Mouse (Mus musculus): ENCODE data around the gene Fbxo31.

DNA sequence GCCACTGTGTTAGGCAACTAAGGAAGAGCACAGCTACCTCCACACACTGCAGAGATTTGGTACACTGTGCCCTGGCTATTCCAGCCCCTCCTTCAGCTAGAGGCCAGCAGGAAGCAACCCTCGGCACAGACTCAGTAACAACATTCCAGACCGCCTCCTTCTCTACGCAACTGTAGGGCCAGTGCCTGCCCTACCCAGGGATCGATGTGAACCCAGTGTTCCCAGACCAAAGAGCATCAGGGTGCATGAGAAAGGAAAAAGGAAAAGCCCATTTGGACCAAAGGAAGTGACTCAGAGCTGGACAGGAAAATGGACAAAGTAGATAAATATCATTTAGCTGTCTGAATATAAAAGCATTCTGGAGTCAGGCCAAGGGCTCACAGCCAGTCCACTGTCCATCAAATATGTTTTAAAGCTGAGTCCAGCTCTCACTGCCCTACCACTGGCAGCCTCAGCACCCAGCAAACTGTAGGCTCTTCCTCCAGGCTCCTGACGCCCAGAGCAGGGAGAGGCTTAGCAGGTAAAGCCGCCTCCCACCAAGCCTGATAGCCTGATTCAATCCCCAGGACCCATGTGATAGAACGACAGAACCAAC is 40.9 kb upstream of the Fbxo31 start:
- TF ChIP-seq CTCF (conservative IDR thresholded peaks at IDR 0.05; ENCODE audit: insufficient read depth, insufficient read length, low read depth, low read length) (no peak), POLR2A (IDR thresholded peaks at IDR 0.05; ENCODE audit: low read depth, low read length) (no peak)
